Mouse (Mus musculus): Measurements from ENCODE around the gene Hmgb1. TPM values are rescaled to one million over a fixed set of nuclear protein-coding genes. Genes with fewer than 3 reads are reported as not detected.

Gene Hmgb1
- polyA plus RNA-seq, 1 experiment from 2014 or later: 1,906 TPM

DNA sequence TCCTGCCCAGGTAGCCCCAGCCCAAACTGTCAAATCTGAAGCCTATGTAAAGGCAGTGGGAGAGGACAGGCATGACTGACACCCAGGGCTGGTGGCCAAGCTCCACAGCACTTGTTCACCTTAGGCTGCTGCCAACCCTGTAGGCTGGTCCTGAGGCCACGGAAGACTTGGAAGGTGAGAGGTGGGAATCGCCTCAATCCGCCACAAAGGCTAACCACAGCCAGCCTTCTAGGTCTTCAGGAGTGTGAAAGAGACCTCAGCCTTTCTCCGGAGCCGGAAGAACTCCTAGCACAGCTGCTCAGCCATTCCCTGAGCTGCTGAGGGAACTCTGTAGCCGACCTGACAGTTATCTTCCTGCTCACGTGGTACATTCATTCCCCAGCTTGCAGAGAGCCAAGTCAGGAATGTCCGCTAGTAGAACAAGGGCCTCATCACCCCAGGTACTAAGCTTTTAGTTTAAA is 116.8 kb downstream of the Hmgb1 start:
- ATAC-seq (ENCODE audit: low FRiP score): no peak
- WGBS: 70% methylated on average over 8 of the region's 8 CpGs
- Histone ChIP-seq H3K4me3 (replicated peaks) (no peak overlapping the region), H3K4me1 (no peaks in the 10 kb centered on the region), H3K36me3 (replicated peaks) (no peaks in the 10 kb centered on the region), H3K9me3 (no peaks in the 10 kb centered on the region), H3K27ac (no peak overlapping the region), H3K27me3 (no peaks in the 10 kb centered on the region), H3K9ac (no peak overlapping the region), H3K4me2 (no peak overlapping the region)

DNA sequence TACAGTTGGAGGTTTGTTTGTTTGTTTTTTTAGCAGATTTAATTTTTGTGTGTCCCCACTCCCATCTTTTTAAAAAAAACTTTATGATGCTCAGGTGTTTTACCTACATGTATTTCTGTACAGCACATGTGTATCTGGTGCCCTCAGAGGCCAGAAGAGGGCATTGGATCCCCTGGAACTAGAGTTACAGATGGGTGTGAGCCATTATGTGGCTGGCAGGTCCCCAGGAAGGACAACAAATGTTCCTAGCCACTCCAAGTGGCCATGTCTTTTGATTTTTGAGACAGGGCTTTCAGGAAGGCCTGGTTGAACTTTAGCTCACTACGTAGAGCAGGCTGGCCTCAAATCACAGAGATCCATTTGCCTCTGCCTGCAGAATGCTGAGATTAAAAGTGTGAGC is 121.5 kb downstream of the Hmgb1 start:
- H3K9ac ChIP-seq: no peak overlapping the region
- no peak for ATAC-seq (ENCODE audit: low FRiP score)
- no peaks in the 10 kb centered on the region for H3K27me3 ChIP-seq
- H3K4me2 ChIP-seq: no peak overlapping the region
- H3K4me1 ChIP-seq: no peaks in the 10 kb centered on the region
- H3K27ac ChIP-seq: no peak overlapping the region
- H3K9me3 ChIP-seq: no peaks in the 10 kb centered on the region
- H3K36me3 ChIP-seq (replicated peaks): no peaks in the 10 kb centered on the region
- WGBS: 80% methylated on average over 1 of the region's 1 CpGs
- no peak overlapping the region for H3K4me3 ChIP-seq (replicated peaks)

DNA sequence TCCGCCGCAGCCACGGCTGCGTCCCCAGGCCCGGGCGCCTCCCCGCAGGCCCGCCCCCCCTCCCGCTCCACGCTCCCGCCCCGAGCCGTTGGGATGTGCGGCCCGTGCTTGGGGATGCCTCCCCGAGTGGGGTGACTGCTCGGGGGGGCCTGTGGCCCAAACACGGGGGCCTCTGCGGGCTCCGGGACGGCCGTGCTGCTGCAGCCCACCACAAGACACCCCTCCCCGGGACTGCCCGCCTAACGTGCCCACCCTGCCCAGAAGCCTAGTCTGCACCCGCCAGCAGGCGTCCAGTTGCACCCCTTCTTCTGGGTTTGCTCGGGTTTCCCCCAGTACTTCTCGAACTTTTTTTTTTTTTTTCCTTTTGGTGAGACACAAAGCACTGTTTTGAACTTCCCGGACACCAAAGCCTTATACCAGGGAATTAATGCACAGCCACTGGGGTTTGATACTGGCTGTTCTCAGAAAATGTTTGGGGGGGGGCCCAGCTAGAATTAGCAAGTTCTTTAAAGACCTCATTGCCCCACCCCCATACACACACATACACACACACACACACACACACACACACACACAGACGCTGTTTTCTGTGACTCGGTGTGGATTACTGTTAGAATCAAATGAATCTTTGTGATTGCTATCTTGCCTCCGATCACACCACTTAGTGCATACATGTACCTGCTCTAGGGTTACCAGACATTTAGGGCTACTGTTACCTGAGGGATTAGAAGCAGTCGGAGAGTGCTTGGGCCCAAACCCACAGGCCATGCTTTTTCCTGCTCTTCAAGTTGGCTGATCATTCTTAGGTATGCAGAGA is 130.7 kb downstream of the Hmgb1 start:
- 3% methylated on average over 29 of the region's 34 CpGs for WGBS
- peak; percentile 59 for ATAC-seq (ENCODE audit: low FRiP score)
- Histone ChIP-seq H3K9ac (peak overlapping the region; percentile 91), H3K4me3 (replicated peaks) (peak overlapping the region; percentile 92), H3K4me1 (peaks cover 23% of the 10 kb centered on the region), H3K4me2 (peak overlapping the region; percentile 89), H3K27me3 (no peaks in the 10 kb centered on the region), H3K9me3 (no peaks in the 10 kb centered on the region), H3K36me3 (replicated peaks) (peaks cover 16% of the 10 kb centered on the region; the same call in 1 of the 2 replicates), H3K27ac (peak overlapping the region; percentile 100)

GRCm38 (mm10) chr5:149052421-149053338 is 131.6 kb downstream of the Hmgb1 start:
- Histone ChIP-seq H3K27me3 (no peaks in the 10 kb centered on the region), H3K9ac (peak overlapping the region; percentile 99), H3K9me3 (no peaks in the 10 kb centered on the region), H3K36me3 (replicated peaks) (peaks cover 16% of the 10 kb centered on the region; the same call in 1 of the 2 replicates), H3K4me2 (peak overlapping the region; percentile 89), H3K4me1 (peaks cover 23% of the 10 kb centered on the region), H3K27ac (peak overlapping the region; percentile 100), H3K4me3 (replicated peaks) (peak overlapping the region; percentile 92)
- ATAC-seq (ENCODE audit: low FRiP score): peak; percentile 98
- under 1% methylated on average over 101 of the region's 110 CpGs for WGBS

- peak; percentile 37 for ATAC-seq (ENCODE audit: low FRiP score)
- peak overlapping the region; percentile 90 for H3K4me2 ChIP-seq
- no peaks in the 10 kb centered on the region for H3K27me3 ChIP-seq
- under 1% methylated on average over 58 of the region's 120 CpGs for WGBS
- H3K27ac ChIP-seq: peak overlapping the region; percentile 100
- H3K4me3 ChIP-seq (replicated peaks): peak overlapping the region; percentile 92
- peaks cover 18% of the 10 kb centered on the region for H3K36me3 ChIP-seq (replicated peaks)
- peaks cover 23% of the 10 kb centered on the region for H3K4me1 ChIP-seq
- peak overlapping the region; percentile 99 for H3K9ac ChIP-seq
- H3K9me3 ChIP-seq: no peaks in the 10 kb centered on the region
Measured at GRCm38 (mm10) chr5:149051571-149052420, 132.5 kb downstream of the Hmgb1 start.

GRCm38 (mm10) chr5:149051194-149051570 is 133.1 kb downstream of the Hmgb1 start:
- peak overlapping the region; percentile 99 for H3K9ac ChIP-seq
- H3K9me3 ChIP-seq: no peaks in the 10 kb centered on the region
- WGBS: under 1% methylated on average over 27 of the region's 27 CpGs
- H3K4me3 ChIP-seq (replicated peaks): peak overlapping the region; percentile 92
- no peaks in the 10 kb centered on the region for H3K27me3 ChIP-seq
- H3K27ac ChIP-seq: peak overlapping the region; percentile 100
- peaks cover 24% of the 10 kb centered on the region for H3K36me3 ChIP-seq (replicated peaks)
- H3K4me2 ChIP-seq: peak overlapping the region; percentile 90
- H3K4me1 ChIP-seq: peaks cover 23% of the 10 kb centered on the region
- no peak for ATAC-seq (ENCODE audit: low FRiP score)

GRCm38 (mm10) chr5:149050588-149051160 is 133.6 kb downstream of the Hmgb1 start:
- Histone ChIP-seq H3K4me1 (peaks cover 23% of the 10 kb centered on the region), H3K9me3 (no peaks in the 10 kb centered on the region), H3K27ac (peak overlapping the region; percentile 100), H3K4me3 (replicated peaks) (peak overlapping the region; percentile 92), H3K4me2 (peak overlapping the region; percentile 90), H3K27me3 (no peaks in the 10 kb centered on the region), H3K36me3 (replicated peaks) (peaks cover 29% of the 10 kb centered on the region), H3K9ac (peak overlapping the region; percentile 99)
- 28% methylated on average over 10 of the region's 10 CpGs for WGBS
- ATAC-seq (ENCODE audit: low FRiP score): no peak

DNA sequence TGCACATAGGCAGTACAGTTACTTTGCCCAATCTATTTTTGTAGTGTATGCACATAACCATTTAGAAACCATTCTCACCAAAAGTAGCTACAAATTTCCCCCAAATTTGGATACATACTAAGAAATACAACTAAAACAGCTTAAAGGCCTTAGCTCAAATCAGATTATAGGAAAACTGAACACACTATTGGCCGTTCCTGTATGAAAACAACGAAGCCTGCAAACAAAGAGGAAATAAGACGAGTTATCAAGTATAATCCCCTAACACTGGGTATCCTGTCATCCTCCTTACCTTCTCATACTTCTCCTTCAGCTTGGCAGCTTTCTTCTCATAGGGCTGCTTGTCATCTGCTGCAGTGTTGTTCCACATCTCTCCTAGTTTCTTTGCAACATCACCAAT is 134.9 kb downstream of the Hmgb1 start:
- no peak for ATAC-seq (ENCODE audit: low FRiP score)
- no peak overlapping the region for H3K4me3 ChIP-seq (replicated peaks)
- H3K4me2 ChIP-seq: no peak overlapping the region
- H3K36me3 ChIP-seq (replicated peaks): peaks cover 35% of the 10 kb centered on the region
- H3K9me3 ChIP-seq: no peaks in the 10 kb centered on the region
- peaks cover 23% of the 10 kb centered on the region for H3K4me1 ChIP-seq
- no peaks in the 10 kb centered on the region for H3K27me3 ChIP-seq
- no peak overlapping the region for H3K27ac ChIP-seq
- no peak overlapping the region for H3K9ac ChIP-seq
- 75% methylated on average over 3 of the region's 3 CpGs for WGBS

- H3K4me1 ChIP-seq: peaks cover 22% of the 10 kb centered on the region
- H3K4me2 ChIP-seq: no peak overlapping the region
- no peak overlapping the region for H3K4me3 ChIP-seq (replicated peaks)
- H3K9ac ChIP-seq: no peak overlapping the region
- no peak for ATAC-seq (ENCODE audit: low FRiP score)
- H3K27me3 ChIP-seq: no peaks in the 10 kb centered on the region
- peaks cover 35% of the 10 kb centered on the region for H3K36me3 ChIP-seq (replicated peaks)
- H3K9me3 ChIP-seq: no peaks in the 10 kb centered on the region
- H3K27ac ChIP-seq: no peak overlapping the region
- WGBS: 91% methylated on average over 1 of the region's 1 CpGs
Measured at GRCm38 (mm10) chr5:149048961-149049360, 135.3 kb downstream of the Hmgb1 start.

- Histone ChIP-seq H3K9me3 (no peaks in the 10 kb centered on the region), H3K9ac (no peak overlapping the region), H3K4me3 (replicated peaks) (no peak overlapping the region), H3K4me2 (no peak overlapping the region), H3K36me3 (replicated peaks) (peaks cover 40% of the 10 kb centered on the region), H3K4me1 (peaks cover 15% of the 10 kb centered on the region), H3K27me3 (no peaks in the 10 kb centered on the region), H3K27ac (no peak overlapping the region)
- WGBS: 81% methylated on average over 9 of the region's 9 CpGs
- no peak for ATAC-seq (ENCODE audit: low FRiP score)
Measured at GRCm38 (mm10) chr5:149046650-149047049, 137.6 kb downstream of the Hmgb1 start.

- no peak overlapping the region for H3K9ac ChIP-seq
- H3K4me1 ChIP-seq: peaks cover 13% of the 10 kb centered on the region
- no peaks in the 10 kb centered on the region for H3K9me3 ChIP-seq
- no peak overlapping the region for H3K4me2 ChIP-seq
- no peaks in the 10 kb centered on the region for H3K27me3 ChIP-seq
- H3K27ac ChIP-seq: peak overlapping the region; percentile 46; the same call in 1 of the 2 replicates
- ATAC-seq (ENCODE audit: low FRiP score): no peak
- peaks cover 40% of the 10 kb centered on the region for H3K36me3 ChIP-seq (replicated peaks)
- WGBS: 89% methylated on average over 9 of the region's 9 CpGs
- no peak overlapping the region for H3K4me3 ChIP-seq (replicated peaks)
Measured at GRCm38 (mm10) chr5:149045470-149046085, 138.7 kb downstream of the Hmgb1 start.

Data from forebrain, embryonic 12.5 days (tissue).